Mouse (Mus musculus): ENCODE measurements around the gene Nfya.
"Not testable (repeated sequence)": the region's sequence is repeated elsewhere in the genome, so short reads cannot be mapped to it uniquely, and the experiment has no call there.

Gene Nfya

GRCm38 (mm10) chr17:48389442-48389841 is 20.3 kb downstream of the Nfya start:
- no peak for DNase-seq

GRCm38 (mm10) chr17:48388666-48389065 is 21.0 kb downstream of the Nfya start:
- no peak for DNase-seq

GRCm38 (mm10) chr17:48385786-48386461 is 23.8 kb downstream of the Nfya start:
- no peak for DNase-seq

- no peak for DNase-seq
Measured at GRCm38 (mm10) chr17:48379050-48379449, 30.7 kb downstream of the Nfya start.

GRCm38 (mm10) chr17:48376102-48376501 is 33.6 kb downstream of the Nfya start:
- DNase-seq = no peak

- DNase-seq = no peak
Measured at GRCm38 (mm10) chr17:48372987-48373386, 36.7 kb downstream of the Nfya start.

GRCm38 (mm10) chr17:48371621-48372020 is 38.1 kb downstream of the Nfya start:
- DNase-seq = no peak

- DNase-seq = no peak
Measured at GRCm38 (mm10) chr17:48366806-48367205, 42.9 kb downstream of the Nfya start.

GRCm38 (mm10) chr17:48365511-48366155 is 44.1 kb downstream of the Nfya start:
- no peak for DNase-seq

GRCm38 (mm10) chr17:48363421-48363965 is 46.2 kb downstream of the Nfya start:
- DNase-seq = no peak

- DNase-seq = peak; percentile 69
Measured at GRCm38 (mm10) chr17:48362966-48363365, 46.7 kb downstream of the Nfya start.

- DNase-seq = no peak
Measured at GRCm38 (mm10) chr17:48362346-48362745, 47.4 kb downstream of the Nfya start.

GRCm38 (mm10) chr17:48360462-48360861 is 49.2 kb downstream of the Nfya start:
- no peak for DNase-seq

- DNase-seq = no peak
Measured at GRCm38 (mm10) chr17:48359616-48360015, 50.1 kb downstream of the Nfya start, which contains the start of gene Treml1. Gene Treml1 (plus strand): TSS chr17:48359916.

- no peak for DNase-seq
Measured at GRCm38 (mm10) chr17:48357892-48358291, 51.8 kb downstream of the Nfya start.

GRCm38 (mm10) chr17:48355822-48356221 is 53.9 kb downstream of the Nfya start:
- DNase-seq = no peak

GRCm38 (mm10) chr17:48352976-48353375 is 56.7 kb downstream of the Nfya start:
- not testable (repeated sequence) for DNase-seq

GRCm38 (mm10) chr17:48350681-48351193 is 59.0 kb downstream of the Nfya start:
- DNase-seq = no peak

GRCm38 (mm10) chr17:48347287-48347686 is 62.4 kb downstream of the Nfya start:
- no peak for DNase-seq

GRCm38 (mm10) chr17:48346834-48347233 is 62.9 kb downstream of the Nfya start:
- no peak for DNase-seq

GRCm38 (mm10) chr17:48346231-48346630 is 63.5 kb downstream of the Nfya start, which contains the start of gene Trem2:
Gene Trem2 (plus strand): TSS chr17:48346401.
- no peak for DNase-seq

- DNase-seq = no peak
Measured at GRCm38 (mm10) chr17:48345824-48346223, 63.9 kb downstream of the Nfya start.

- no peak for DNase-seq
Measured at GRCm38 (mm10) chr17:48343065-48343464, 66.6 kb downstream of the Nfya start.

GRCm38 (mm10) chr17:48341947-48342346 is 67.8 kb downstream of the Nfya start:
- no peak for DNase-seq

Measured in kidney, postnatal 10 days (tissue).